Mouse (Mus musculus) bone marrow, adult 2 months (tissue): Measurements from ENCODE around the gene Galnt6.

Experiments
- CTCF ChIP-seq: fragments of 200-500 bp; IDR thresholded peaks from 2 replicates; pipeline ENCODE4 v1.5.1; 2011; ENCODE audit warnings: low read length, control low read depth; ENCODE audit not compliant: control insufficient read depth, insufficient read depth
- POLR2A ChIP-seq: fragments of 200-500 bp; IDR thresholded peaks from 2 replicates; pipeline ENCODE4 v1.6.1; 2011; ENCODE audit warnings: low read depth, mild to moderate bottlenecking, control low read depth, low read length, borderline replicate concordance; ENCODE audit not compliant: control insufficient read depth

DNA sequence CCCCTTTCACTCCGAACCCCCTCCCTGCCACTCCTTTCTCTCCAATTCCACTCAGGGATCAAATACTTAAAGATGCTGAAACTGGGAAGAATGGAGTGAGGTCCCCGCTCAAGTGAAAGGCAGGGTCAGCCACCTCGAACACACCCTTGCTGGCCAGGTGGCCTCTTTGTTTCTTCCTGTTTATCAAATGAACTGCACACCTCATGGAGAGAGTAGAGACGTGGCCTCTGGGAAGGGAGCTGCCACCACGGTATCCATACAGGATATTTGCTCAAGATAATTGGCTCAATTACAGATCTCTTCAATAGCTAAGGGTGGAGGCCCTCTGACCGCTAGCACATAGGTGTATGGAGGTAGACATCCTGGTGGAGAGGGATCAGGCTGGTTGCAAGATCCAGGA is 6.6 kb downstream of the Galnt6 start:
- no peak for TF ChIP-seq CTCF
- no peak for TF ChIP-seq POLR2A
